Mouse (Mus musculus) right cerebral cortex, adult 2 months (tissue): ENCODE results near the gene Cs.

ENCODE experiments used
- DNase-seq, 2 experiments: peaks; one replicate each; pipeline ENCODE4 v3.0.0; 2021 to 2022; ENCODE audit warnings: low spot score in 2 of 2

The Cs gene

GRCm38 (mm10) chr10:128403931-128404330, 66.4 kb downstream of the Cs start:
- no peak for DNase-seq

- peak; percentile 61 to 70 for DNase-seq
Measured at GRCm38 (mm10) chr10:128408591-128409535, 71.3 kb downstream of the Cs start.

GRCm38 (mm10) chr10:128409692-128410559, 72.4 kb downstream of the Cs start:
- peak; percentile 98 to 99 for DNase-seq

GRCm38 (mm10) chr10:128410560-128410845, 73.0 kb downstream of the Cs start:
- no peak for DNase-seq

GRCm38 (mm10) chr10:128411211-128412054, 73.9 kb downstream of the Cs start, which contains the start of the genes Nabp2 and Rnf41:
TSS of gene Nabp2 (minus strand) at chr10:128411492.
TSS of gene Rnf41 (plus strand) at chr10:128411657.
- peak; percentile 92 to 96 for DNase-seq

- DNase-seq, result no peak
Measured at GRCm38 (mm10) chr10:128412055-128412381, 74.5 kb downstream of the Cs start.
